Mouse (Mus musculus) limb, embryonic 10.5 days (tissue): ENCODE results near the gene a. TPM values are rescaled to one million over a fixed set of nuclear protein-coding genes. Genes with fewer than 3 reads are reported as not detected.
"Not testable (repeated sequence)": the region's sequence is repeated elsewhere in the genome, so short reads cannot be mapped to it uniquely, and the experiment has no call there.

Source experiments
- DNase-seq: peaks from one replicate; pipeline ENCODE4 v3.0.0-alpha.2; 2017; ENCODE audit warnings: low spot score
- H3K27ac ChIP-seq: fragments of 300-500 bp; sonication (generic); 2 replicates; pipeline ENCODE4 v1.5.1; 2016; ENCODE audit warnings: mild to moderate bottlenecking
- H3K27me3 ChIP-seq: fragments of 300-500 bp; sonication (generic); 2 replicates; pipeline ENCODE4 v1.6.1; 2016; ENCODE audit warnings: low read depth, mild to moderate bottlenecking; ENCODE audit not compliant: poor library complexity, severe bottlenecking
- H3K36me3 ChIP-seq: fragments of 300-500 bp; sonication (generic); 2 replicates; pipeline ENCODE4 v1.6.1; 2016; ENCODE audit warnings: mild to moderate bottlenecking, moderate library complexity
- H3K4me1 ChIP-seq: fragments of 300-500 bp; sonication (generic); 2 replicates; pipeline ENCODE4 v1.6.1; 2016
- H3K4me3 ChIP-seq: fragments of 300-500 bp; sonication (generic); 2 replicates; pipeline ENCODE4 v1.5.1; 2016; ENCODE audit warnings: mild to moderate bottlenecking, moderate library complexity
- H3K9me3 ChIP-seq: fragments of 300-500 bp; sonication (generic); replicated peaks from 2 replicates; pipeline ENCODE4 v1.6.1; 2016; ENCODE audit warnings: mild to moderate bottlenecking
- WGBS: fragments of 180-500 bp; shearing (Covaris S2); methylation state at CpG from one replicate; pipeline ENCODE4 v1.1.7; 2016; 5-methylcytosine and 5-hydroxymethylcytosine counted together
- polyA plus RNA-seq: library from polyadenylated mRNA; unstranded; fragments of >200 nt; fragmentation: Nextera tagmentation; extraction: Ambion mirVana; gene quantifications from 2 replicates; pipeline ENCODE4 v1.2.1, GENCODE M21; 2016

Gene a
- polyA plus RNA-seq, 1 experiment from 2014 or later: 32.5 TPM

DNA sequence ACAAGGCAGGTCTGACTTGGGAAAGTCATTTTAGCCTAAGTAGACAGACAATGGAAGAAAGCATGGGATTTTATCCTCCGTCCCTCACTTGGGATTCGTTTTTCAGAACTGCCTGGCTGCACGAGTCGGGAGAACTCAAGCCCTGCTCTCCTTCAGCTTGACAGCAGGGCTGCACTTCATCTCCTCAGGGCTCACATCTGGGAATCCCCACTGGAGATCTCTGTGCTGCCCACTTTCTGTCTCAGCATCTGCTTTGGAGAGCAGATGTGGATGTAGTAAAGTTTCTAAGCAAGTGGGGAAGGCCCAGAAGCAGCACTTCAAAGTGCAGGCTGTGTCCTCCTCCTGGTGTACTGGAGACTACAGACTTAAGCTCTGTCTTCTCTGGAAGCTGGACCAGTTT lies 130.9 kb downstream of the a start:
- DNase-seq, H3K27me3 ChIP-seq, H3K9me3 ChIP-seq, H3K4me3 ChIP-seq, H3K36me3 ChIP-seq, H3K27ac ChIP-seq: not testable (repeated sequence)
- no CpG with 5 or more reads among the region's 4 CpGs for WGBS
- peaks cover 33% of the 10 kb centered on the region for H3K4me1 ChIP-seq

- H3K4me1 ChIP-seq: peaks cover 39% of the 10 kb centered on the region
- peak overlapping the region; percentile 78 for H3K27ac ChIP-seq
- no peak overlapping the region for H3K4me3 ChIP-seq
- DNase-seq: no peak
- no peaks in the 10 kb centered on the region for H3K27me3 ChIP-seq
- no peaks in the 10 kb centered on the region for H3K9me3 ChIP-seq
- no peaks in the 10 kb centered on the region for H3K36me3 ChIP-seq
- whole genome bisulfite sequencing: 65% methylated on average over 7 of the region's 7 CpGs
These were observed 134.3 kb downstream of the a start for GRCm38 (mm10) chr2:154925411-154926031.

DNA sequence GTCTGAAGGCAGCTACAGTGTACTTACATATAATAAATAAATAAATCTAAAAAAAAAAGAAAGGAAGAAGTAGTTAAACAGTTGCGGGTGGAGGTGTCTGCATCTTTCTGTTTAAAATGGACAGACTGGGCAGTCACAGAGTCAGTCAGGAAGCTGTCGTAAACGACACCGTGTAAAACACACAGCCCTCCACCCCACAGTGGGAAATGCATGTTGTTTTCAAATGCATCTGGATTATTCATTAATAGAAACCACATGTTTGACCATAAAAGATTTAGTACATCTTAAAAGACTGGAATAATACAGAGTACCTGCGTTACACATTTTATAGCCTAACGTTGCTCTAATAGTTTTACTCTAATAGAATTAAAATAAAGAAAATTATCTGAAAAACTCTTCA lies 135.6 kb downstream of the a start:
- DNase-seq: no peak
- Histone ChIP-seq H3K27ac (no peak overlapping the region; the same call in 1 of the 2 replicates), H3K27me3 (no peaks in the 10 kb centered on the region), H3K36me3 (no peaks in the 10 kb centered on the region), H3K9me3 (no peaks in the 10 kb centered on the region), H3K4me3 (no peak overlapping the region), H3K4me1 (peaks cover 44% of the 10 kb centered on the region)
- 34% methylated on average over 6 of the region's 6 CpGs for WGBS

DNA sequence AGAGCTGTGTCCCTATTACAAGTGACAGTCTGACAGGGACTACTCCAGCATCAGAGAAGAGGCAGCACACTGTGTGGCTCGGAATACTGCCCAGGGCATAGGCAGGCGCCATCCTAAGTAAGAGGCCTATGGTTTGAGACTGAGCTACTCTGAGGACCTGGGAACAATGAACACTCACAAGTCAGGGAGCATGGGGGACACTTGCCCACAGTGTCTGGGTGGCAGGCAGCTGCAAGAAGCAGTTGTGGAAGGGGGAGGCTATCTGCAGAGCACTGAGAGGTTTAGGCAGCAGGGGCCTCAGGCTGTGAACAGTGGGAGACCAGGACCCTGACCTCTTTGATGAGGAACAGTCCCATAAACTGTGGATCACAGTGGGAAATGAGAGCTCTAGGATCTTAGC lies 137.1 kb downstream of the a start:
- no peak overlapping the region for H3K4me3 ChIP-seq
- H3K9me3 ChIP-seq: no peaks in the 10 kb centered on the region
- peak overlapping the region; percentile 84 for H3K27ac ChIP-seq
- no peaks in the 10 kb centered on the region for H3K27me3 ChIP-seq
- H3K36me3 ChIP-seq: no peaks in the 10 kb centered on the region
- no peak for DNase-seq
- H3K4me1 ChIP-seq: peaks cover 50% of the 10 kb centered on the region
- 34% methylated on average over 2 of the region's 2 CpGs for WGBS

DNA sequence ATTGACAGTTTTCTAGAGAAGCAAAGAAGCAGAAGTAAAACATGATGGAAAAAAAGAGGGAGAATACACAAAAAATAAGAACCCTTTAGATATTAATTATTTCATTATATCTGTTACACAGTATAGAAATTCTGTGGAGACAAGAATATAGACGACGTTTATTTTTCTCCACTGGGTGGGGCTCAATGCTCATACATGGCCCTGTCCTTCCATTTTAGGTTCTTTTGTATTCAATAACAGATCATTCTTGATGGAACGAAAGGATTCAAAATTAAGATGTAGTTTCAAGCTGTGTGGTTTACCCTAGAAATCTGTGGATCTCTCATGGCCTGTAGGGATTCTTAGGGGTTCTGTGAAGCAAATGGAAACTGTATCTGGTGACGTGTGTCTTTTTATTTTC lies 142.7 kb downstream of the a start:
- Histone ChIP-seq H3K27me3 (no peaks in the 10 kb centered on the region), H3K9me3 (no peaks in the 10 kb centered on the region), H3K27ac (peak overlapping the region; percentile 61; the same call in 1 of the 2 replicates), H3K36me3 (no peaks in the 10 kb centered on the region), H3K4me3 (no peak overlapping the region), H3K4me1 (peaks cover 50% of the 10 kb centered on the region)
- 75% methylated on average over 4 of the region's 4 CpGs for WGBS
- DNase-seq: no peak

DNA sequence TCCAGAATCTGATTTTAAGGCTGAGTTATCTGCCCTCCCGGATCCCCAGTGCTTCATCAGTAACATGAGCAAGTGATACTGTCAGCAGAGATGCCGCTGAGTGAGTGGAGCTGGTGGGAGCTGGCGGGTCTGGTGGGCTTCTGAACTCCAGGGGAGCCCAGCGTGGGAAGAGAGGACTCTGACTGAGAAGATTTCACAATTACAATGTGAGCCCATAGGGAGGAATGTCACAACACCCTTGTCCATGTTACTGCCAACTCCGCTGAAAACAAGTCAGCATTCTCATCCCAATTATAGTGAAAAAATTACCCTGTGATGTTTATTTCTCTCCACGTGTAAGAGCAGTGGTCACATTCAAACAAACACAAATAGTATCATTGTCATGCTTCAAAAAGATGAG lies 144.9 kb downstream of the a start:
- Histone ChIP-seq H3K27ac (peak overlapping the region; percentile 37), H3K27me3 (no peaks in the 10 kb centered on the region), H3K9me3 (no peaks in the 10 kb centered on the region), H3K4me1 (peaks cover 47% of the 10 kb centered on the region), H3K36me3 (no peaks in the 10 kb centered on the region), H3K4me3 (no peak overlapping the region)
- WGBS: 79% methylated on average over 6 of the region's 6 CpGs
- DNase-seq: no peak

- 85% methylated on average over 11 of the region's 11 CpGs for WGBS
- no peaks in the 10 kb centered on the region for H3K9me3 ChIP-seq
- H3K27me3 ChIP-seq: no peaks in the 10 kb centered on the region
- peaks cover 47% of the 10 kb centered on the region for H3K4me1 ChIP-seq
- H3K36me3 ChIP-seq: no peaks in the 10 kb centered on the region
- no peak for DNase-seq
- H3K4me3 ChIP-seq: no peak overlapping the region
- H3K27ac ChIP-seq: no peak overlapping the region
These were observed 145.4 kb downstream of the a start for GRCm38 (mm10) chr2:154936536-154937155.

DNA sequence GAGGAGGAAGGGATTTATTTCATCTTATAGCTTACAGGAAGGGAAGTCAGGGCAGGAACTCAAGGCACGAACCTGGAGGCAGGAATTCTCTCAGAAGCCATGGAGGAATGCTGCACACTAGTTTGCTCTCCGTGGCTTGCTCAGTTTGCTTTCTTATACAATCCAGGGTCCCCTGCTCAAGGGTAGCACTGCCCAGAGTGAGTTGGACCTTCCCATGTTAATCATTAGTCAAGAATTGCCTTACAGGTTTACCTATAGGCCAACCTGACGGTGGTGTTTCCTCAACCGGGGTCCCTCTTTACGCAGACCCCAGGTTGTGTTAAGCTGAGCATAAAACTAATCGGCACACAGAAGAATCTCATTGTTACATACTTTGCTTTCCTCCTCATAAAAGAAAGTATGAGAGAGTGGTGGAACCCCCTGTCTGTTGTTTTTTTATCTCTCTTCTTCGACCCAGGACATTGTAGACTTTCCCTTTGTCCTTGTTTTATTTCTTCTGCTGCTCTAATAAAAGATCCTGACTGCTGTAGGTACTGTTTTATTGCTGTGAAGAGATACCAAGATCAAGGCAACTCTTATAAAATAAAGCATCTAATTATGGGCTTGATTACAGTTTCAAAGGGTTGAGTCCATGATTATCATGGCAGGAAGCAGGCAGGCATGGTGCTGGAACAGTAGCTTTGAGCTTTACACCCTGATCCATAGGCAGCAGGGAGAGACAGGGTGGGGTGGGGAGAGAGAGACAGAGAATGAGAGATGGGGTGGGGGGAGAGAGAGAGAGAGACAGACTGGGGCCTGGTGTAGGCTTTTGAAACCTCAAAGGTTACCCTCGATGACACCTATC lies 146.6 kb downstream of the a start:
- WGBS: 88% methylated on average over 8 of the region's 8 CpGs
- no peaks in the 10 kb centered on the region for H3K9me3 ChIP-seq
- H3K27me3 ChIP-seq: no peaks in the 10 kb centered on the region
- no peak overlapping the region for H3K27ac ChIP-seq
- H3K4me1 ChIP-seq: peaks cover 52% of the 10 kb centered on the region
- H3K4me3 ChIP-seq: no peak overlapping the region
- H3K36me3 ChIP-seq: no peaks in the 10 kb centered on the region
- DNase-seq: no peak

DNA sequence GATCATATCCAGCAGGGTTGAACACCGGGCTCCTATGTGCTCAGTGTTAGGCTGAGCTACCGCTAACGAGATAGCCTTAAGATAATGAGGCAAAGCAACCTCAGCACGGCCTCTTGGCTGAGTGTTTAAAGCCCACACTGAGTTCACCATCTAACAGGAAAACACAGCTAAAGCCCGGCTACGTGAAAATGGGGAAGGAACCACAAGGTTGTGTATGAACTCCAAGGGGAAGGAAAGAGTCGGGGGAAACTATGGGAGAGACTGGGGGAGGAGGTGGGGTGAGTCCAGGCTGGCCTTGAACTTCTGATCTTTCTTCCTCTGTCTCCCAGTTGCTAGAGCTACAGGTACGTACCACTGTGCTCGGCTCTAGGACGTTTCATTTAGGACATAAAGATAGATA lies 150.8 kb downstream of the a start:
- H3K27me3 ChIP-seq: no peaks in the 10 kb centered on the region
- H3K4me3 ChIP-seq: no peak overlapping the region
- peak overlapping the region; percentile 78 for H3K27ac ChIP-seq
- WGBS: 49% methylated on average over 10 of the region's 10 CpGs
- peaks cover 28% of the 10 kb centered on the region for H3K4me1 ChIP-seq
- H3K36me3 ChIP-seq: no peaks in the 10 kb centered on the region
- no peaks in the 10 kb centered on the region for H3K9me3 ChIP-seq
- DNase-seq: no peak

- DNase-seq: no peak
- Histone ChIP-seq H3K27ac (peak overlapping the region; percentile 78), H3K4me1 (peaks cover 27% of the 10 kb centered on the region), H3K4me3 (no peak overlapping the region), H3K9me3 (no peaks in the 10 kb centered on the region), H3K36me3 (no peaks in the 10 kb centered on the region), H3K27me3 (no peaks in the 10 kb centered on the region)
- 50% methylated on average over 11 of the region's 11 CpGs for WGBS
These were observed 151.3 kb downstream of the a start for GRCm38 (mm10) chr2:154942546-154942945.

DNA sequence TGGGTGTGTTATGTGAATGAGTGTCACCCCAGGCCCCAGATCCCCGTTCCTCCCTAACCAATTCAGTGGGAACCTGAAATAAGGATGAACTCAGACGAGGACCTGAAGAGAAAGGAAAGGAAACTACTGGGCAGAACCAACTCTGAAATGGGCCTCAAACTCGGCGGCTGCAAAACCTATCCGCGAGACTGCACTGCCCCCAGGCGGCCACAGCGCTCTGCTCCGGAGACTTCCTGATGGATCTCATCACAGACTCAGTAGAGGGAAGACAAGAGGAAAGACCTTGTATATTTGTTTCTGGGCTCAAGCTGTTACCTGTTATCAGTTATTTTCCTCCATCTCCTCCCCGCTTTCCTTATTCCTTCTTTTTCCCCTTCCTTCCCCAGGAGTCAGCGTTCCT lies 151.9 kb downstream of the a start:
- Histone ChIP-seq H3K4me1 (peaks cover 30% of the 10 kb centered on the region), H3K36me3 (no peaks in the 10 kb centered on the region), H3K27me3 (no peaks in the 10 kb centered on the region), H3K9me3 (no peaks in the 10 kb centered on the region), H3K4me3 (no peak overlapping the region), H3K27ac (peak overlapping the region; percentile 78)
- 6% methylated on average over 11 of the region's 11 CpGs for WGBS
- peak; percentile 88 for DNase-seq

DNA sequence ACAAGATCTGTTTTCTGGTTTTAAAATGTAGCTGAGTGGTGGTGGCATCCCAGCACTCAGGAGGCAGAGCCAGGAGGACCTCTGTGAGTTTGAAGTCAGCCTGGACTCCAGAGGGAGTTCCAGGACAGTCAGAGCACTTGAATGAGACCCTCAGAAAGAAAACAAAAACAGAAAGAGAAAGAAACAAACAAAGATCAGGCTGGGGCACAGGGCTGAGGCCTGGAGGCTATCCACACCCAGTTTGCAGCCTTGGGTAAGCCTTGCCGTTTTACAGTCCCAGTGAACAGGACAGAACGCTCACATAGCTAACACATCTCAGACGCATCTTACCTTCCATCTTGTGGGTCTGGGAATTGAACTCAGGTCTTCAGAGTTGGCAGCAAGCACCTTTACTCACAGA lies 155.7 kb downstream of the a start:
- 0 out of 2 replicates have a peak, but pooled peaks cover 4% of the 10 kb centered on the region for H3K27me3 ChIP-seq
- peak overlapping the region; percentile 46; the same call in 1 of the 2 replicates for H3K27ac ChIP-seq
- no peaks in the 10 kb centered on the region for H3K9me3 ChIP-seq
- H3K4me1 ChIP-seq: peaks cover 52% of the 10 kb centered on the region
- no peak overlapping the region for H3K4me3 ChIP-seq
- 92% methylated on average over 3 of the region's 3 CpGs for WGBS
- DNase-seq: no peak
- no peaks in the 10 kb centered on the region for H3K36me3 ChIP-seq

DNA sequence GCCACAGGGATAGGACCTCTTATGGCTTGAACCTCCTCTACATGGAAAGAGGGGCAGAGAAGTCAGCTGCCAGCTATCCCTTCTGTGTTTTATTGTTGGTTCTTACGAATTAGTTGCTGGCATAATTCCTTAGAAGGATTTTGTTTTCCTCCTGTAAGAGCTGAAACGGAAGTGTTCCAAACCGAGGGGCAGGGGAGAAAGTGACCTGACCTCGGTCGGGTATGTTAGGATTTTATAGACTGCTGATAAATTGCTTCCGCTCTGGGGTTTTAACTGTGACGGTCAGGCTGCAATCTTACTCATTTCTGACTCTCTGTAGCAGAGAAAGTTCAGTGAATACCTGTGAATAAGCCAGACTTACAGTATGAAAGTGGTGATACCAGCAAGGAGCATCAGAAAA lies 158.2 kb downstream of the a start:
- H3K36me3 ChIP-seq: no peaks in the 10 kb centered on the region
- no peak overlapping the region for H3K4me3 ChIP-seq
- H3K27ac ChIP-seq: peak overlapping the region; percentile 69
- 0 out of 2 replicates have a peak, but pooled peaks cover 4% of the 10 kb centered on the region for H3K27me3 ChIP-seq
- 10% methylated on average over 7 of the region's 7 CpGs for WGBS
- H3K9me3 ChIP-seq: no peaks in the 10 kb centered on the region
- no peak for DNase-seq
- H3K4me1 ChIP-seq: peaks cover 54% of the 10 kb centered on the region
